ENCODE assay signal across 21 mouse cellular contexts in the genomic region with DNA sequence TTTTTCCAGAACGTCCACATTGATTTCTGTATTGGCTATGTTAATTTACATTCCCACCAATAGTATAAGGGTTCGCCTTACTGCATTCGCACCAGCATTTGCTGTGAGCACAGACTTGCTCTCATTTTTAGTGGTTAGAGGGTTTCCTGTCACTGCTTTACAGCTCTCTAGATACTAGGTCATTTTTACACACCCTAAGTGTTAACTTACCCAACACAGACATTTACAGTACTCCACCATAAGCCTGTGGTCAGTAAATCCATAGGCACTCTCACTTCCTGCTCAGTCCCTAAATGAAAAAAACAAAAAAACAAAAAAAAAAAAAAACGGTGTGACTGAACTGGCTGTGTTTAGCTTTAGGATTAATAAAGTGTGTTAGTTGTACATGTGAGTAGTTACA. TPM values are rescaled to one million over a fixed set of nuclear protein-coding genes. Genes with fewer than 3 reads are reported as not detected.
"Had no signal": no experiment of that assay in that cellular context is flagged by ENCODE, and none has a peak within 500 bp of the region (broad histone marks: within the 10 kb centered on the region; RNA-seq: fewer than 3 reads in every experiment).

No protein-coding gene starts in this region.

- DNase-seq: left cerebral cortex, postnatal 4 days; liver; liver, embryonic 13.5 days; liver, postnatal 0 days; lung, adult 18-20 months; lung, adult 2 months; lung, embryonic 14.5 days; lung, postnatal 10 days; lung, postnatal 14 days; lung, postnatal 36 days; lung, postnatal 4 days; midbrain, embryonic 14.5 days had no signal

- ATAC-seq: liver, embryonic 12.5 days; liver, postnatal 0 days; lung, postnatal 0 days; midbrain, embryonic 13.5 days; midbrain, embryonic 15.5 days; midbrain, embryonic 16.5 days had no signal

RNA-seq across cellular contexts. Expression of gene Myoc, which starts 52.7 kb away (rescaled TPM):
- total RNA-seq: liver, adult 2 months; megakaryocyte progenitor cell, adult 5-6 weeks; megakaryocyte-erythroid progenitor cell, adult 5-6 weeks; monocyte, adult 5-6 weeks had no signal
